Mouse (Mus musculus) midbrain, embryonic 12.5 days (tissue): Measurements from ENCODE around the gene Ano4. TPM values are rescaled to one million over a fixed set of nuclear protein-coding genes. Genes with fewer than 3 reads are reported as not detected.

Experiments used
- ATAC-seq: fragments of 200-750 bp; cut with Nextera tagmentation; 2 replicates; pipeline ENCODE4 v1.8.0; 2017; ENCODE audit warnings: low read depth, moderate TSS enrichment, moderate library complexity; ENCODE audit not compliant: low FRiP score
- H3K27ac ChIP-seq: fragments of 300-500 bp; sonication (generic); replicated peaks from 2 replicates; pipeline ENCODE4 v1.5.1; 2016; ENCODE audit warnings: mild to moderate bottlenecking
- H3K27me3 ChIP-seq: fragments of 300-500 bp; sonication (generic); 2 replicates; pipeline ENCODE4 v1.6.1; 2016; ENCODE audit warnings: mild to moderate bottlenecking
- H3K36me3 ChIP-seq: fragments of 300-500 bp; sonication (generic); 2 replicates; pipeline ENCODE4 v1.6.1; 2016
- H3K4me1 ChIP-seq: fragments of 300-500 bp; sonication (generic); 2 replicates; pipeline ENCODE4 v1.6.1; 2016
- H3K4me2 ChIP-seq: fragments of 300-500 bp; sonication (generic); replicated peaks from 2 replicates; pipeline ENCODE4 v1.6.1; 2016; ENCODE audit warnings: mild to moderate bottlenecking, moderate library complexity
- H3K4me3 ChIP-seq: fragments of 300-500 bp; sonication (generic); 2 replicates; pipeline ENCODE4 v1.5.1; 2016; ENCODE audit warnings: mild to moderate bottlenecking
- H3K9ac ChIP-seq: fragments of 300-500 bp; sonication (generic); replicated peaks from 2 replicates; pipeline ENCODE4 v1.6.1; 2016; ENCODE audit warnings: mild to moderate bottlenecking, moderate library complexity
- H3K9me3 ChIP-seq: fragments of 300-500 bp; sonication (generic); 2 replicates; pipeline ENCODE4 v1.6.1; 2016; ENCODE audit warnings: mild to moderate bottlenecking
- WGBS: fragments of 180-500 bp; shearing (Covaris S2); methylation state at CpG from one replicate; pipeline ENCODE4 v1.1.7; 2016; 5-methylcytosine and 5-hydroxymethylcytosine counted together
- polyA plus RNA-seq: library from polyadenylated mRNA; unstranded; fragments of >200 nt; fragmentation: Nextera tagmentation; extraction: Ambion mirVana; gene quantifications from 2 replicates; pipeline ENCODE4 v1.2.1, GENCODE M21; 2016

Ano4 gene
- polyA plus RNA-seq, 1 experiment from 2014 or later, result 3.4 TPM

- Histone ChIP-seq H3K4me2 (peak overlapping the region; percentile 91), H3K27me3 (peaks cover 46% of the 10 kb centered on the region), H3K4me3 (peak overlapping the region; percentile 56), H3K9ac (peak overlapping the region; percentile 60; the same call in 1 of the 2 replicates), H3K36me3 (no peaks in the 10 kb centered on the region), H3K9me3 (no peaks in the 10 kb centered on the region), H3K4me1 (peaks cover 9% of the 10 kb centered on the region; the same call in 1 of the 2 replicates), H3K27ac (no peak overlapping the region)
- 0 out of 2 replicates have a peak, but pooled peaks have one; percentile 9 for ATAC-seq
- 25% methylated on average over 4 of the region's 4 CpGs for whole genome bisulfite sequencing
These were observed 451 bp downstream of the Ano4 start for GRCm38 (mm10) chr10:89344132-89344490.

GRCm38 (mm10) chr10:89343716-89344115 lies 846 bp downstream of the Ano4 start:
- no peaks in the 10 kb centered on the region for H3K9me3 ChIP-seq
- no peak overlapping the region for H3K9ac ChIP-seq
- no peak overlapping the region for H3K4me2 ChIP-seq
- no peak overlapping the region for H3K4me3 ChIP-seq
- WGBS, result 18% methylated on average over 8 of the region's 8 CpGs
- peaks cover 46% of the 10 kb centered on the region for H3K27me3 ChIP-seq
- H3K4me1 ChIP-seq, result peaks cover 9% of the 10 kb centered on the region; the same call in 1 of the 2 replicates
- no peak overlapping the region for H3K27ac ChIP-seq
- ATAC-seq, result no peak
- H3K36me3 ChIP-seq, result no peaks in the 10 kb centered on the region

GRCm38 (mm10) chr10:89330261-89330660 lies 14.3 kb downstream of the Ano4 start:
- Histone ChIP-seq H3K9me3 (no peaks in the 10 kb centered on the region), H3K36me3 (no peaks in the 10 kb centered on the region), H3K4me1 (no peaks in the 10 kb centered on the region), H3K4me2 (no peak overlapping the region), H3K27me3 (peaks cover 5% of the 10 kb centered on the region; the same call in 1 of the 2 replicates), H3K27ac (no peak overlapping the region), H3K9ac (no peak overlapping the region), H3K4me3 (no peak overlapping the region)
- ATAC-seq, result no peak
- WGBS, result 100% methylated on average over 1 of the region's 1 CpGs

DNA sequence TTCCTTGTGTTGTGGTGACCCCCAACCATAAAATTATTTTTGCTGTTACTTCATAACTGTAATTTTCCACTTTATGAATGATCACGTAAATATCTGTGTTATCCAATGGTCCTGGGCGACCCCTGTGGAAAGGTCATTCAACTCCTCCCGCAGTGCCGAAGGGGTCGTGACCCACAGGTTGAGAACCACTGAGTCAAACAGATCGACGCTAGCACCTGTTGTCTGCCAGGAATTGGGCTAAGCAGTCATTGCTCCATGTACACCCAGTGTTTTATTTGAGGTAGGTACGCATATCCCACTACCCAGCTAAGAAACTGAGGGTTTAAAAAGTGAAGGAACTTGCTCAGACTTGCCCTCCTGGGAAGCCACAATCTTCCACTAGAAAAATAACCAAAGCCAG lies 14.8 kb downstream of the Ano4 start:
- H3K4me2 ChIP-seq, result no peak overlapping the region
- no peaks in the 10 kb centered on the region for H3K4me1 ChIP-seq
- H3K27me3 ChIP-seq, result peaks cover 5% of the 10 kb centered on the region; the same call in 1 of the 2 replicates
- H3K27ac ChIP-seq, result no peak overlapping the region
- ATAC-seq, result no peak
- no peak overlapping the region for H3K9ac ChIP-seq
- H3K4me3 ChIP-seq, result no peak overlapping the region
- no peaks in the 10 kb centered on the region for H3K36me3 ChIP-seq
- H3K9me3 ChIP-seq, result no peaks in the 10 kb centered on the region
- WGBS, result 83% methylated on average over 8 of the region's 8 CpGs

GRCm38 (mm10) chr10:89328876-89329275 lies 15.7 kb downstream of the Ano4 start:
- Histone ChIP-seq H3K4me3 (no peak overlapping the region), H3K36me3 (no peaks in the 10 kb centered on the region), H3K9me3 (no peaks in the 10 kb centered on the region), H3K4me2 (no peak overlapping the region), H3K4me1 (no peaks in the 10 kb centered on the region), H3K27ac (no peak overlapping the region), H3K27me3 (peaks cover 5% of the 10 kb centered on the region; the same call in 1 of the 2 replicates), H3K9ac (no peak overlapping the region)
- 76% methylated on average over 8 of the region's 8 CpGs for WGBS
- ATAC-seq, result no peak

DNA sequence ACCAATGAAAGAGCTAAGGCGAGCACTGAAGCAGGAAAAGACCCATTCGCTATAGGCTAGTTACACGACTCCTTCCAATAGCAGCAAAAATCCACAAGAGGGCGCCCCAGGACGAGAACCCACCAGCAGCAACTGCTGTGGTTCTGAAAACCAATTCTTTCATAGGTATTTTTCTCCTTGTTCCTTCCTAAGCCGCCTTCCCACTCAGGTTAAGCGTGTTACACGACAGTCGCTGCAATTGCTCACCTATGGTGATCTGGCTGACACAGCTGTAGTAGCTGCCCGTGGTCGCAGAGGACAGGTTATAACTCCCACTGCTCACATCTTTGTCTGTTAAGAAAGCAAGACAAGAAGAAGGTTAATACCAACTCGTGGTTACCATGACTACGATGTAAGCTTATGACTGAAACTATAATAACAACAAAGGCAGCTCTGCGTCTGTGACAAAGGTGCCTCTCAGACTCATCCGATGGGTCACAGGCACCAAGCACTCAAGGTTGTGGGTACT lies 17.5 kb downstream of the Ano4 start:
- H3K27ac ChIP-seq, result no peak overlapping the region
- no peaks in the 10 kb centered on the region for H3K9me3 ChIP-seq
- H3K36me3 ChIP-seq, result no peaks in the 10 kb centered on the region
- H3K27me3 ChIP-seq, result peaks cover 5% of the 10 kb centered on the region; the same call in 1 of the 2 replicates
- WGBS, result 15% methylated on average over 15 of the region's 15 CpGs
- H3K4me1 ChIP-seq, result no peaks in the 10 kb centered on the region
- peak overlapping the region; percentile 25; the same call in 1 of the 2 replicates for H3K4me2 ChIP-seq
- ATAC-seq, result peak; percentile 74; the same call in 1 of the 2 replicates
- no peak overlapping the region for H3K9ac ChIP-seq
- H3K4me3 ChIP-seq, result no peak overlapping the region

DNA sequence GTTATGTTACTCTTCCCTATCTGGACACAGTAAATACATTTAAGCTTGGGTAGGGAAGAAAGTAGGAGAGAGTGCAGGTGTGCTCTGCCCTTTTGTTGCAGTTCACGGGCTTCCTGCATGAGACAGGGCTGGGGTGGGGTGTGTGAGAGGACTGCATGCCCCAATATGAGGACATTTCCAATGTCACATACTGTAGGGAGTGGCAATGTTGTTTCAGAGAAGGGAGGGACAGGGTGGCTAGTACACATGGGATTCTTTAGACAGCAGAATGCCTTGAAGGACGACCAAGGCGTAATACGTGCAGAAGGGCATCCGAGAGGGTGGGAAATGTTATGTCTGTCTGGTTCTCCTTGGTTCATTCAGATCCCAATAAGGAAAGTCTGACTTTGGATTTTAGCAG lies 18.2 kb downstream of the Ano4 start:
- Histone ChIP-seq H3K4me1 (no peaks in the 10 kb centered on the region), H3K9me3 (no peaks in the 10 kb centered on the region), H3K4me3 (no peak overlapping the region), H3K9ac (no peak overlapping the region), H3K27me3 (peaks cover 5% of the 10 kb centered on the region; the same call in 1 of the 2 replicates), H3K4me2 (no peak overlapping the region), H3K27ac (no peak overlapping the region), H3K36me3 (no peaks in the 10 kb centered on the region)
- ATAC-seq, result no peak
- WGBS, result 96% methylated on average over 5 of the region's 5 CpGs

GRCm38 (mm10) chr10:89307566-89307965 lies 37.0 kb downstream of the Ano4 start:
- no peak overlapping the region for H3K4me2 ChIP-seq
- no peak overlapping the region for H3K27ac ChIP-seq
- H3K4me3 ChIP-seq, result no peak overlapping the region
- H3K9me3 ChIP-seq, result no peaks in the 10 kb centered on the region
- no peaks in the 10 kb centered on the region for H3K4me1 ChIP-seq
- H3K27me3 ChIP-seq, result no peaks in the 10 kb centered on the region
- ATAC-seq, result no peak
- H3K36me3 ChIP-seq, result no peaks in the 10 kb centered on the region
- H3K9ac ChIP-seq, result no peak overlapping the region

- Histone ChIP-seq H3K27me3 (no peaks in the 10 kb centered on the region), H3K9me3 (no peaks in the 10 kb centered on the region), H3K4me3 (no peak overlapping the region), H3K4me2 (no peak overlapping the region), H3K9ac (no peak overlapping the region), H3K27ac (no peak overlapping the region), H3K36me3 (no peaks in the 10 kb centered on the region), H3K4me1 (no peaks in the 10 kb centered on the region)
- no peak for ATAC-seq
- WGBS, result 66% methylated on average over 2 of the region's 2 CpGs
These were observed 44.2 kb downstream of the Ano4 start for GRCm38 (mm10) chr10:89300346-89300745.

- H3K9ac ChIP-seq, result no peak overlapping the region
- H3K36me3 ChIP-seq, result no peaks in the 10 kb centered on the region
- no peak overlapping the region for H3K27ac ChIP-seq
- ATAC-seq, result no peak
- no peak overlapping the region for H3K4me3 ChIP-seq
- H3K4me2 ChIP-seq, result no peak overlapping the region
- 69% methylated on average over 3 of the region's 3 CpGs for WGBS
- no peaks in the 10 kb centered on the region for H3K9me3 ChIP-seq
- no peaks in the 10 kb centered on the region for H3K4me1 ChIP-seq
- no peaks in the 10 kb centered on the region for H3K27me3 ChIP-seq
These were observed 51.8 kb downstream of the Ano4 start for GRCm38 (mm10) chr10:89292784-89293183.

GRCm38 (mm10) chr10:89290698-89291097 lies 53.9 kb downstream of the Ano4 start:
- H3K27ac ChIP-seq, result no peak overlapping the region
- no peaks in the 10 kb centered on the region for H3K27me3 ChIP-seq
- no peak overlapping the region for H3K4me2 ChIP-seq
- H3K9ac ChIP-seq, result no peak overlapping the region
- H3K9me3 ChIP-seq, result no peaks in the 10 kb centered on the region
- H3K4me1 ChIP-seq, result no peaks in the 10 kb centered on the region
- ATAC-seq, result no peak
- H3K36me3 ChIP-seq, result no peaks in the 10 kb centered on the region
- no peak overlapping the region for H3K4me3 ChIP-seq
- 71% methylated on average over 6 of the region's 6 CpGs for WGBS

GRCm38 (mm10) chr10:89289290-89289689 lies 55.3 kb downstream of the Ano4 start:
- 91% methylated on average over 4 of the region's 4 CpGs for WGBS
- Histone ChIP-seq H3K36me3 (no peaks in the 10 kb centered on the region), H3K9ac (no peak overlapping the region), H3K4me1 (no peaks in the 10 kb centered on the region), H3K4me2 (no peak overlapping the region), H3K4me3 (no peak overlapping the region), H3K27ac (no peak overlapping the region), H3K27me3 (no peaks in the 10 kb centered on the region), H3K9me3 (no peaks in the 10 kb centered on the region)
- no peak for ATAC-seq

- WGBS, result 65% methylated on average over 5 of the region's 5 CpGs
- Histone ChIP-seq H3K9me3 (no peaks in the 10 kb centered on the region), H3K4me2 (no peak overlapping the region), H3K36me3 (no peaks in the 10 kb centered on the region), H3K4me1 (no peaks in the 10 kb centered on the region), H3K9ac (no peak overlapping the region), H3K27me3 (peaks cover 3% of the 10 kb centered on the region; the same call in 1 of the 2 replicates), H3K27ac (no peak overlapping the region), H3K4me3 (no peak overlapping the region)
- ATAC-seq, result 0 out of 2 replicates have a peak, but pooled peaks have one; percentile 30
These were observed 64.2 kb downstream of the Ano4 start for GRCm38 (mm10) chr10:89280402-89280801.
